Mouse (Mus musculus) neutrophil, adult 83 days (primary cell): ENCODE data around the gene Prl8a2. TPM values are rescaled to one million over a fixed set of nuclear protein-coding genes. Genes with fewer than 3 reads are reported as not detected.

Source experiments
- total RNA-seq, 2 experiments: library from RNA; stranded (reverse); gene quantifications; one replicate each; pipeline ENCODE4 v1.2.4; 2023

Prl8a2 gene
- not detected for total RNA-seq

DNA sequence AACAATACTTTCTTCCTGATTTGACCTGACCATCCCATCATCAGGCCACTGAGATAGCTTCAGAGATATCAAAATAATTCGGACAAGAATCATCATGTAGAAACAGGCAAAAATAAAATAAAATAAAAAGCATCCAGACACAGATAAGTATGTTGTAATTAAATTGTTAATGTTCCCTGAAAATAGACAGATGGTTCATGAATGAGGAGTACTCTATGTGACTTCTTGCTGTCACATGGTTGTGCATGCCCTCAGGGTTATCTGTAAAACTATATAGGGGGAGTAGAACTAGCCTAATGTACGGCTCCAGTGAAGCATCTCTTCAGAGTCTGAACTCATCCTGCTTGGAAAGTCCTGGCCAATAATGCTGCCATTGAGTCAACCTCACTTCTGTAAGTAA, at the start of gene Prl8a2:
Gene Prl8a2 (plus strand): TSS at position 301 of the 400 bp plus-strand sequence.

DNA sequence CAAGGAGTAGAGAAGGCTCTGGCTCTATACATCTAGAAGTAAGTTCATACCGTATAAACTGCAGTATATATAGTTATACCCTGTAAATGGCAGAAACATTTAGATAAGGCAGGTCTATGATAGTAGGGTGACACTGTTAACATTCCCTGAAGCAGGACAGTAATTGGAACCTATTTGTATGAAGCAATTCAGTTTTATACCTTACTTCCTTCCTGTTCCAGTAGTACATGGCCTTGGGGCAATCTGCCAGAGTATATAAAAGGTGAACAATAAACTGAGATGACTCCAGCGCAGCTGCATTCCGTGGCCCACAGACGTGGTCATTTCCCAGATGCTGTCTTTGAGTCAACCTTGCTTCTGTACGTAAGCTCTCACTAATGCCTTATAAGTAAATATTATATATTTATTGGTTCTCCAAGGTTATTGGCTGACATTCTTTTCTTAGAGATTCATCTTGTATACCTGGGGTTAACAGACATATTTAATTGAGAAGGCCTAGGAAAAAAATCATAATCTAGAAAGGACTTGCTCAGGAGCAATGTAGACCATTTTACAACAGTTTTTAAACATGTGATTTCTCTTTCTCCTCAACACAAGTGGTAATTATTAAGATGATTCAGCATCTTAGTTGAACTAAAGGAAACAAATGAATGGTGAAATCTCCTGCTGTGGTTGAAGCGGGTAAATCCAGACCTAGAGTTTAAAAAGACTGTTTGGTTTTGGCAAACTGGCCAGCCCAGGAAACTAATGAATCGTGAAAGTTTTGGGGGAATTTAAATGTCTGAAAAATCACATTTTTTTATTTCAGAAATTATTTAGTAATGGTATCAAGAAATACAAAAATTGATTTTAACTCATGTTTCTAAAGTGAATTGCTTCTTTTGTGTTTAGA, 32.9 kb upstream of the Prl8a2 start, which contains the start of gene Prl6a1:
Gene Prl6a1 (plus strand): TSS at position 294 of the 892 bp plus-strand sequence.

DNA sequence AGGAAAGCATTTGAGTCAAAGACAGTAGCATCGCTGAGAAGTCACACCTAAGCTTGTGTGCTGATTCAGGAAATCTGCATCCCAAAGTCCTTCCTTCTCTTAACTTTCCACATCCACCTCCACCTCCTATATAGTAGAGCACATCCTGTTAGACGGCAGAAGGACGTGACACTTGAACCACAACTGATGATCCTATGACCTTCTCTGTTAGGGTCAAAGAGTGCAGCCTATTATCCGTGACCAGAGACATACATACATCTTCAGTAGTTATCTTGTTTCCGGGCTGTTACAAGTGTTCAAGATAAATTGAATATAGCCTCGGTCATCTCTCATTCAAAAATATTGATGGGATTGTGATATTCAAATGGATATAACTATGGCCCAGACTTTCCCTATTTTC, 45.3 kb downstream of the Prl8a2 start, which contains the start of gene Prl2b1:
Gene Prl2b1 (minus strand): TSS at position 101 of the 400 bp plus-strand sequence.

Other genes with a start within 250 kb of the Prl8a2 start
- not detected for gene Prl3d2, start 224.0 kb upstream of the Prl8a2 start, total RNA-seq
- gene Prl3d3, start 188.9 kb upstream of the Prl8a2 start, total RNA-seq = not detected
- not detected for gene Prl3c1, start 149.0 kb upstream of the Prl8a2 start, total RNA-seq
- gene Prl3b1, start 103.8 kb upstream of the Prl8a2 start, total RNA-seq = not detected
- gene Prl3a1, start 86.2 kb upstream of the Prl8a2 start, total RNA-seq = not detected
- gene Prl6a1, start 33.0 kb upstream of the Prl8a2 start, total RNA-seq = not detected
- gene Prl2b1, start 45.2 kb downstream of the Prl8a2 start, total RNA-seq = not detected
- gene Prl8a6, start 93.0 kb downstream of the Prl8a2 start, total RNA-seq = not detected
- not detected for gene Prl8a8, start 167.5 kb downstream of the Prl8a2 start, total RNA-seq
- not detected for gene Prl8a9, start 218.9 kb downstream of the Prl8a2 start, total RNA-seq
- gene Prl8a1, start 236.5 kb downstream of the Prl8a2 start, total RNA-seq = not detected